Mouse (Mus musculus) embryo, embryonic 9.5 days (tissue): ENCODE results near the gene Krt13.

Experiments
- DNase-seq: peaks from one replicate; pipeline ENCODE4 v3.0.0-alpha.2; 2017; ENCODE audit errors: extremely low spot score

The Krt13 gene

GRCm38 (mm10) chr11:100121466-100121865 lies at the start of gene Krt13:
Gene Krt13, minus strand, starts transcription at chr11:100121566.
- no peak for DNase-seq

DNA sequence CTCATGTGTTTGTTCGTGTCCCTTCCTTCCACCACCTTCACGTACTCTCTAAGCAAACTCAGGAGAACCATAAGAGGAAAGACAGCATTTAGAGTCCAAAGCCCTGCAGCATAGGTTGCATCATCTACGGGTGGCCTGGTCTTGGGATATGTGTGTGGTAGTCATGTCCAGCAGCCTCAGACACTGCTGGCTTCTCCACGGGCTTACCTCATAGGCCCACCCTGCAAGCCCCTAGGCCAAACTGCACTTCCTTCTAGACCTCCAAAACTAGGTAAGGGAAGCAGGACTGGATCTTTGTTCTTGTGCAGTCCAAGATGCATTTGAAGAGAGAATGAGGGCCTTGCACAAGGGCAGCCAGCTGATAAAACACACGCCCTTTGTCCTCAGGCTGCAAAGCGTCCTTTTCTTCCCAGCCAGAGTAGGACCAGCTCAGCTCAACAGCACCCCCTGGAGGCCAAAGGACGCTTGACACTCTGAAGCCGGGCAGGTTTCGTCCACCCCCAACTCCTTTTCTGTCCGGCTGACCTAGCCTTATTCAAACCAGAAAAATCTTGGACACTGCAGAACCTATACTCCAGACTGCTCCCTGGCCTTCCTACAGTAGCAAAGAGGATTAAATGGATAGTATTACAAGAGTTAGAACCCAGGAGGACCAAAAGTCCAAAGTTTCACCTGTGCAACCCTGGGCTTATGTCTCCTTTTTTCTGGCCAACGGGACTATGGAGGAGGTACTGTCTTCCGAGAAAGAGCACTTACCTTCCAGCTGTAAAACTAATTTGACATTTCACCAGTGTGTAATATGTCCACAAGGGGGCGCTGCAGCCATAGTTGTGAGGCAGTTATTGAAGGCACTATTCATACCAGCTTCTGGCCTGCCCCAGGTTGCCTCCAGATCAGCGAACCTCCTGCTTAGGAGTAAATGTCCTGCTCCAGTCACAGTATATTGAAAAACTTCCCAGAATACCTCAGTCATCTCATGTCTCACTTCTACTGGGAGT lies 47.7 kb upstream of the Krt13 start:
- DNase-seq, result peak; percentile 87

DNA sequence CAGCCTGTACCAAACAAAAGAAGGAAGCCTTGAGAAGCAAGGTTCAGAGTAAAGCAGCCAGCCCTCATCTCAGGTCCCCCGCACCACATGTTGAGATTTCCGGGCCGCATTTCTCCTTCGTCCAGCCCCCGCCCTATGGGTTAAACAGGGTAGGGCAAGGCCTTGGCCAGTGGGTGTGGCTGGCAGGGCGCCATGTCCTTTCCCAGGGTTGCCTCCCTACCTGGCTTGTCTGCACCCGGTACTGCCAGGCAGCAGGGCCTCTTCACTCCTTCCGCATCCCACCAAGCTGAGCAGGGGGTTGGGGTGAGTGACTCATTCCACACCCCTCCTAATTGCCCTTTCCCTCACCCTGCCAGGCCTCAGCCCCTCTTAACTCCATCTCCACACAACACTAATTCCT lies 46.7 kb upstream of the Krt13 start:
- DNase-seq, result no peak

GRCm38 (mm10) chr11:100164392-100164791 lies 43.0 kb upstream of the Krt13 start:
- no peak for DNase-seq

DNA sequence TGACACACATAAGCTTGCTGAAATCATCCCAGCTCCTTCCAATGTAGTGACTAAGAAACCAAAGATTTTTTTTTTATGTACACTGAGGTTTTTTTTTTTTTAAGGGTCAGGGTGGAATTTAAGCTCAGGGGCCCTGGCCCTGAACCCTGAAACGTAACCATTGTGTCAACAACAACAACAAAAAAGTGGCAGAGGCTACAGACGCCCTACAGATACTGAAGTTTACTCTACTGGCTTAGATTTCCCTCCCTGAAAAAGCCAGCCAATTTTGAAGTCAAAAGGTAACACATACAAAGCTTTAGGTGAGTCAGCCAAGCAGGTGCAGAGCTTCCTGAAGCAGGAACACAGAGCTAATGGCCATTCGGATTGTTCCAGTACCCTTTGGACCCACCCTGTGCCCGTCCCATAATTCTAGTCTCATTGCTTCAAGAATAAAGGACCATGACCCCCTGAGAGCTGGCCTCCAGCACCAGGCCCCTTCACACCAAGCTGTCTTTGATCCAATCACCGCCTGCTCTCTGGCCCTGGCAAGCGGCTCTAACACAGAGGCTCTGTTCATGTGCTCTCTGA lies 36.6 kb upstream of the Krt13 start:
- no peak for DNase-seq

DNA sequence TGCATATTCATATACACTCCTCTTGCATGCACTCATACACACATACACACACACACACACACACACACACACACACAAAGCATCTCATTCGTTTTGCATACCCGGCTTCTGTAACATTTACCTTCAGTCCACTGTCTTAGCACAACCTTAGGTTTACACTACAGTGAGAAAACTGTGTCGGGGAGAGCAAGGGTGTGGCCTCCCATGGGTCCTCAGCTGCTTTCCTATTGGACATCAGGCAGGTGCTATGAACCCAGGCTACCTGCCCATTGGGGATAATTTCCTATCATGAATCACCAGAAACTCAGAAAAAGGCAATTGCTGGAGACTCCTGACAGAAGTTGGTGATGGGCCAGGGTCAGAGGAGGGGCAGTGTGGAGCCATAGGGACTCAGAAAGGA lies 36.0 kb upstream of the Krt13 start:
- no peak for DNase-seq

GRCm38 (mm10) chr11:100155497-100156255 lies 34.3 kb upstream of the Krt13 start:
- no peak for DNase-seq

DNA sequence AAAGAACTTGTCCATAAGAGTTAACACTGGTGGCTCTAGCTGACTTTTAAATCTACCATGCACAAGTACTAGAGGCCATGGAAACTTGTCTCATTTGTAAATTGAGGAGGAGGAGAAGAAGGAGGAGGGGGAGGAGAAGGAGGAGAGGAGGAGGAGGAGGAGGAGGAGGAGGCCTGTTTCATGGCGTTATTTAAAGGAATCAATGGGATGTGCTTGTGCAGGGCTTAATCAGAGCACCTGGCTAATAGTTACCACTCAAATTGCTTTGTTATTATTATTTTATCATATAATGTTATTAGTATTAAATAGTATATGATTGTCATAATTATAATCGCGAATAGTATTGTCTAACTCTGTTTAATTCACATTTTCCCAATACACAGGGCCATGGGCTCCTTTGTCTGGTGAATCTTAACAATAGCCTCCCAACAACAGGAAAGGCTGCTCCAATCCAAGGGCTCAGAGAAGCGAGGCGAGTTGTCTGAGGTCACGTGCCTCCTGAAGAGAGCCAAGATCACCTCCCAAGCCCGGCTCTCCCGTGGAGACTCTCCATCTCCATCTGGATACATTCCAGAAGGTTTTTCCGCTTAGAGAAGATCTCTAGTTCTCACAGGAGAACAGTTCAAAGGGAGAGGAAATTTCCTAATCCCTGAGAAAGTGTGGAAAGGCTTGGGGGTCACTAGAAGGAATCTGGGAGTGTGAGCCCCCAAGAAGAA lies 27.4 kb upstream of the Krt13 start, which contains the start of gene Krt19:
Gene Krt19 (minus strand): TSS at position 51 of the 716 bp plus-strand sequence.
- no peak for DNase-seq

DNA sequence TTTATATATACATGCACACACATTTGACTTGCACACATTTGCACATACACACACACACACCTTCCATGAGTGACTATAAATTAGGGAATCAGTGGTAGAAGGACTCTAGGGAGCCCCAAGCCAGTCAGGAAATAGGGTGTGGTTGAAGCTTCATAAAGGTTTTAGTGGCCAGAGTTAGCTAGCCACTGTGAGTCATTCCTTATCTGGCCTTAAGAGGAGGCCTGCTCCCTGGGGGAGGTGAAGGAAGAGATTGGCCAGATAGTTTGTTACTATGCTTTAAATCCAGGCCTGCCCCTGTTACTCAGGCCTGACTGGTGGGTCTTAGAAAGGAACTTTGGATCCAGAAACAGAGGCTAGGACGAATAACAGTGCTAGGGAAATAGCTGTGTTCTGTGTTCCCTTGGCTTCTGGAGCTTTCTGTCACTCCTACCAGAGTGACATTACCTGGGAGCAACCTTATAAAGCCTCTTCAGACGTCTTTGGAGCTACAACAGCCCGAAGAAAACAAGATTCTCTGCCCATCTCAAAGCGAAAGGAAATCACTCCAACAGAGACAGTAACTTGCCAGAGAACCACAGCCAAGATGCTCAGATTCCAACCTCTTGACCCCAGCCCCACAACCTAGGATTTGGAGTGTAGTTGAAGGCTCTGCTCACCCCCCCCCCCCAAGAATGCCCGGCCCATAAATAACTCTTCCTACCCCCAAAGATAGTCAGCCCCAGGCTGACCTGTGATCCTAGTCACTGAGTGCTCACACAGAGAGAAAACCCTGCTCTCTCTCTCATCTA lies 26.4 kb upstream of the Krt13 start:
- no peak for DNase-seq

- no peak for DNase-seq
These were observed 24.6 kb upstream of the Krt13 start for GRCm38 (mm10) chr11:100145858-100146560.

- DNase-seq, result no peak
These were observed 23.7 kb upstream of the Krt13 start for GRCm38 (mm10) chr11:100145104-100145503.

DNA sequence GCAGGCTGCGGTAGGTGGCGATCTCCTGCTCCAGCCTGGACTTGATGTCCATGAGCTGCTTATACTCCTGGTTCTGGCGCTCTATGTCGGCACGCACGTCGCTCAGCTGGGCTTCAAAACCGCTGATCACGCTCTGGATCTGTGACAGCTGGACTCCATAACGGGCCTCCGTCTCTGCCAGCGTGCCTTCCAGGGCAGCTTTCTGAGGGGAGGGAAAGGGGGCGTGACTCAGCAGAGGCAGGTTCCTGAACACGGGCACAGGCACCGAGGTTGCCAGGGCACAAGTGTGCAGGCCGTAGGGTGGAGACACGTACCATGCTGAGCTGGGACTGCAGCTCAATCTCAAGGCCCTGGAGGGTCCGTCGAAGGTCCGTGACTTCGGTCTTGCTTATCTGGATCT lies 19.6 kb upstream of the Krt13 start:
- no peak for DNase-seq

GRCm38 (mm10) chr11:100139391-100139790 lies 18.0 kb upstream of the Krt13 start:
- DNase-seq, result no peak

GRCm38 (mm10) chr11:100138809-100139208 lies 17.4 kb upstream of the Krt13 start:
- no peak for DNase-seq

DNA sequence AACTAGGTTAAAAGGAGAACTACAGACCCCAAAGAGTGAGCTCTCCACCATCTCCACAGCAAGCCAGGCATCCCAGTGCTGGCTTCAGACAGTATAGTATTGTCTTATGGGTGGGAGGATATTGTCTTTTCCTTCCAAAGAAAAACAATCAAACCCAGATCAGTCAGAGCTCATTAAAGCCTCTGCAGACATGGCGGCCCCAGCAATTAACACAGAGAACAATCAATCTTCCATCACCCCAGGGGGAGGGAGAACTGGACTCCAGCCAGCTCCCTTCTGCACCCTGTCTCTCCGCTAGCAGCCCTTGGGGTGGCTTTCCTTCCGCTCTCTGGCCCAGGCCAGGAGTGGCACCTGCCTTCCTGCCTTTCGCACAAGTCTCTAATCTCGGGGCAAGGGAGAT lies 16.3 kb upstream of the Krt13 start:
- DNase-seq, result no peak

DNA sequence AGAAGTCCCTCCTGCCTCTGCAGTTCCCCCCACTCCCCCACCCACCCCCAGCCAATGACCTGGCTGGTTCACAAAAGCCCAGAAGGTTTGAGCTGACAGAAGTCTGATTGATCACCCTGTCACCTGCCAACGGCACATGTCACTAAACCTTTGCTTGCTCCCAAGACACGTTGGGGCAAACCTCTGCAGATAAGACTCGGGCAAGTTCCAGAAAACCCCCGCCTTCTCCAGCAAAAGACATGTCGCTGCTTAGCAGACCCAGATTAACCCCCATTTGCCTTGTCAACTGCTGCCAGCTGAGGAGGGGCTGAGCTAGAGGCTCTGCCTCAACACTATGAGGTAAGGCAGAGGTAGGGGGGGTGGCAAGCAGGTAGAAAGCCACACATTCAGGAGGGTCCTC lies 15.2 kb upstream of the Krt13 start:
- no peak for DNase-seq

- no peak for DNase-seq
These were observed 14.4 kb upstream of the Krt13 start, which contains the start of gene Krt15 for GRCm38 (mm10) chr11:100135731-100136130. Gene Krt15, minus strand, starts transcription at chr11:100135928.

GRCm38 (mm10) chr11:100124901-100125300 lies 3.5 kb upstream of the Krt13 start:
- no peak for DNase-seq

- DNase-seq, result no peak
These were observed 1.0 kb downstream of the Krt13 start for GRCm38 (mm10) chr11:100120331-100120730.

GRCm38 (mm10) chr11:100113742-100114029 lies 7.7 kb downstream of the Krt13 start:
- DNase-seq, result no peak
